Mouse (Mus musculus) heart, embryonic 15.5 days (tissue): Measurements from ENCODE around the gene Slc1a3. TPM values are rescaled to one million over a fixed set of nuclear protein-coding genes. Genes with fewer than 3 reads are reported as not detected.

Experiments used
- ATAC-seq: fragments of 200-750 bp; cut with Nextera tagmentation; replicated peaks from 2 replicates; pipeline ENCODE4 v1.8.0; 2017; ENCODE audit warnings: low read depth, moderate TSS enrichment; ENCODE audit not compliant: insufficient number of reproducible peaks, insufficient read depth, low FRiP score
- H3K27ac ChIP-seq: fragments of 300-500 bp; sonication (generic); 2 replicates; pipeline ENCODE4 v1.5.1; 2015; ENCODE audit warnings: mild to moderate bottlenecking, inconsistent platforms
- H3K27me3 ChIP-seq: fragments of 300-500 bp; sonication (generic); 2 replicates; pipeline ENCODE4 v1.6.1; 2015; ENCODE audit warnings: inconsistent platforms
- H3K36me3 ChIP-seq: fragments of 300-500 bp; sonication (generic); 2 replicates; pipeline ENCODE4 v1.6.1; 2015; ENCODE audit warnings: mild to moderate bottlenecking, inconsistent platforms
- H3K4me1 ChIP-seq: fragments of 300-500 bp; sonication (generic); replicated peaks from 2 replicates; pipeline ENCODE4 v1.6.1; 2015; ENCODE audit warnings: inconsistent platforms
- H3K4me2 ChIP-seq: fragments of 300-500 bp; sonication (generic); 2 replicates; pipeline ENCODE4 v1.6.1; 2015; ENCODE audit warnings: inconsistent platforms, mild to moderate bottlenecking, moderate library complexity
- H3K4me3 ChIP-seq: fragments of 300-500 bp; sonication (generic); 2 replicates; pipeline ENCODE4 v1.5.1; 2015; ENCODE audit warnings: mild to moderate bottlenecking, inconsistent platforms
- H3K9ac ChIP-seq: fragments of 300-500 bp; sonication (generic); 2 replicates; pipeline ENCODE4 v1.6.1; 2015; ENCODE audit warnings: mild to moderate bottlenecking, inconsistent platforms
- H3K9me3 ChIP-seq: fragments of 300-500 bp; sonication (generic); replicated peaks from 2 replicates; pipeline ENCODE4 v1.6.1; 2016; ENCODE audit warnings: inconsistent platforms
- WGBS: fragments of 180-500 bp; shearing (Covaris S2); methylation state at CpG from one replicate; pipeline ENCODE4 v1.1.7; 2015; ENCODE audit warnings: mixed read lengths; 5-methylcytosine and 5-hydroxymethylcytosine counted together
- polyA plus RNA-seq: library from polyadenylated mRNA; unstranded; fragments of >200 nt; fragmentation: Nextera tagmentation; extraction: Ambion mirVana; gene quantifications from 2 replicates; pipeline ENCODE4 v1.2.1, GENCODE M21; 2015

Slc1a3 gene
- polyA plus RNA-seq, 1 experiment from 2014 or later: 9.8 TPM

GRCm38 (mm10) chr15:8632361-8632760 is 78.2 kb downstream of the Slc1a3 start:
- ATAC-seq: no peak
- no peak overlapping the region for H3K4me3 ChIP-seq
- no peaks in the 10 kb centered on the region for H3K9me3 ChIP-seq
- no peak overlapping the region for H3K9ac ChIP-seq
- no peak overlapping the region for H3K27ac ChIP-seq
- H3K27me3 ChIP-seq: 0 out of 2 replicates have a peak, but pooled peaks cover 6% of the 10 kb centered on the region
- H3K4me1 ChIP-seq: peaks cover 19% of the 10 kb centered on the region
- no peaks in the 10 kb centered on the region for H3K36me3 ChIP-seq
- WGBS: 36% methylated on average over 10 of the region's 10 CpGs
- H3K4me2 ChIP-seq: no peak overlapping the region

- peak overlapping the region; percentile 51 for H3K4me3 ChIP-seq
- 0 out of 2 replicates have a peak, but pooled peaks cover 10% of the 10 kb centered on the region for H3K27me3 ChIP-seq
- peak overlapping the region; percentile 50 for H3K9ac ChIP-seq
- H3K4me2 ChIP-seq: peak overlapping the region; percentile 94
- peak; percentile 77 for ATAC-seq
- H3K9me3 ChIP-seq: no peaks in the 10 kb centered on the region
- WGBS: 1% methylated on average over 13 of the region's 13 CpGs
- peaks cover 21% of the 10 kb centered on the region for H3K4me1 ChIP-seq
- H3K36me3 ChIP-seq: no peaks in the 10 kb centered on the region
- peak overlapping the region; percentile 16; the same call in 1 of the 2 replicates for H3K27ac ChIP-seq
These were observed 81.2 kb downstream of the Slc1a3 start for GRCm38 (mm10) chr15:8629317-8629831.

- no peak overlapping the region for H3K9ac ChIP-seq
- H3K4me2 ChIP-seq: peak overlapping the region; percentile 94
- H3K27me3 ChIP-seq: 0 out of 2 replicates have a peak, but pooled peaks cover 10% of the 10 kb centered on the region
- no peaks in the 10 kb centered on the region for H3K36me3 ChIP-seq
- no peak overlapping the region for H3K4me3 ChIP-seq
- H3K4me1 ChIP-seq: peaks cover 21% of the 10 kb centered on the region
- H3K27ac ChIP-seq: no peak overlapping the region
- 70% methylated on average over 8 of the region's 8 CpGs for WGBS
- no peaks in the 10 kb centered on the region for H3K9me3 ChIP-seq
- ATAC-seq: no peak
These were observed 82.4 kb downstream of the Slc1a3 start for GRCm38 (mm10) chr15:8628150-8628549.

GRCm38 (mm10) chr15:8627097-8627537 is 83.4 kb downstream of the Slc1a3 start:
- no peak for ATAC-seq
- Histone ChIP-seq H3K36me3 (no peaks in the 10 kb centered on the region), H3K9me3 (no peaks in the 10 kb centered on the region), H3K4me3 (peak overlapping the region; percentile 54), H3K27me3 (0 out of 2 replicates have a peak, but pooled peaks cover 10% of the 10 kb centered on the region), H3K4me1 (peaks cover 16% of the 10 kb centered on the region), H3K9ac (peak overlapping the region; percentile 44), H3K27ac (no peak overlapping the region), H3K4me2 (peak overlapping the region; percentile 94)
- 3% methylated on average over 15 of the region's 15 CpGs for WGBS

- no peaks in the 10 kb centered on the region for H3K36me3 ChIP-seq
- H3K27ac ChIP-seq: no peak overlapping the region
- 0 out of 2 replicates have a peak, but pooled peaks have one; percentile 32 for ATAC-seq
- no peaks in the 10 kb centered on the region for H3K9me3 ChIP-seq
- H3K9ac ChIP-seq: no peak overlapping the region
- WGBS: 32% methylated on average over 7 of the region's 7 CpGs
- H3K4me1 ChIP-seq: peaks cover 16% of the 10 kb centered on the region
- peak overlapping the region; percentile 32 for H3K4me2 ChIP-seq
- 0 out of 2 replicates have a peak, but pooled peaks cover 10% of the 10 kb centered on the region for H3K27me3 ChIP-seq
- H3K4me3 ChIP-seq: no peak overlapping the region
These were observed 85.2 kb downstream of the Slc1a3 start for GRCm38 (mm10) chr15:8625370-8625769.

GRCm38 (mm10) chr15:8623879-8624278 is 86.7 kb downstream of the Slc1a3 start:
- Histone ChIP-seq H3K27me3 (0 out of 2 replicates have a peak, but pooled peaks cover 10% of the 10 kb centered on the region), H3K4me3 (no peak overlapping the region), H3K27ac (no peak overlapping the region), H3K36me3 (no peaks in the 10 kb centered on the region), H3K9ac (no peak overlapping the region), H3K4me2 (no peak overlapping the region), H3K4me1 (peaks cover 15% of the 10 kb centered on the region), H3K9me3 (no peaks in the 10 kb centered on the region)
- ATAC-seq: no peak

- H3K9me3 ChIP-seq: no peaks in the 10 kb centered on the region
- no peak overlapping the region for H3K27ac ChIP-seq
- no peak overlapping the region for H3K9ac ChIP-seq
- no peaks in the 10 kb centered on the region for H3K27me3 ChIP-seq
- no peak overlapping the region for H3K4me3 ChIP-seq
- 48% methylated on average over 18 of the region's 18 CpGs for WGBS
- H3K4me1 ChIP-seq: peaks cover 27% of the 10 kb centered on the region
- no peaks in the 10 kb centered on the region for H3K36me3 ChIP-seq
- peak overlapping the region; percentile 48 for H3K4me2 ChIP-seq
- ATAC-seq: no peak
These were observed 91.0 kb downstream of the Slc1a3 start for GRCm38 (mm10) chr15:8619479-8620026.

GRCm38 (mm10) chr15:8616290-8616689 is 94.3 kb downstream of the Slc1a3 start:
- 82% methylated on average over 12 of the region's 12 CpGs for WGBS

GRCm38 (mm10) chr15:8615511-8616224 is 94.9 kb downstream of the Slc1a3 start:
- peak overlapping the region; percentile 64 for H3K27ac ChIP-seq

More at GRCm38 (mm10) chr15:8616290-8616689, 94.3 kb downstream of the Slc1a3 start:
- Histone ChIP-seq H3K36me3 (no peaks in the 10 kb centered on the region), H3K27ac (no peak overlapping the region), H3K4me2 (no peak overlapping the region), H3K4me1 (peaks cover 27% of the 10 kb centered on the region), H3K4me3 (no peak overlapping the region), H3K9me3 (no peaks in the 10 kb centered on the region), H3K9ac (no peak overlapping the region), H3K27me3 (no peaks in the 10 kb centered on the region)
- no peak for ATAC-seq

GRCm38 (mm10) chr15:8614701-8615100 is 95.9 kb downstream of the Slc1a3 start:
- Histone ChIP-seq H3K4me1 (peaks cover 23% of the 10 kb centered on the region), H3K9ac (no peak overlapping the region), H3K36me3 (no peaks in the 10 kb centered on the region), H3K27me3 (no peaks in the 10 kb centered on the region), H3K4me2 (no peak overlapping the region), H3K9me3 (no peaks in the 10 kb centered on the region), H3K27ac (no peak overlapping the region), H3K4me3 (no peak overlapping the region)
- ATAC-seq: no peak
- 79% methylated on average over 5 of the region's 5 CpGs for WGBS

More at GRCm38 (mm10) chr15:8615511-8616224, 94.9 kb downstream of the Slc1a3 start:
- Histone ChIP-seq H3K4me1 (peaks cover 27% of the 10 kb centered on the region), H3K4me3 (no peak overlapping the region), H3K9ac (no peak overlapping the region), H3K4me2 (peak overlapping the region; percentile 7; the same call in 1 of the 2 replicates), H3K36me3 (no peaks in the 10 kb centered on the region), H3K27me3 (no peaks in the 10 kb centered on the region), H3K9me3 (no peaks in the 10 kb centered on the region)
- whole genome bisulfite sequencing: 67% methylated on average over 11 of the region's 11 CpGs
- peak; percentile 72; the same call in 1 of the 2 replicates for ATAC-seq

GRCm38 (mm10) chr15:8605538-8606188 is 104.9 kb downstream of the Slc1a3 start:
- 56% methylated on average over 6 of the region's 6 CpGs for WGBS
- H3K27ac ChIP-seq: no peak overlapping the region
- no peaks in the 10 kb centered on the region for H3K4me1 ChIP-seq
- H3K27me3 ChIP-seq: no peaks in the 10 kb centered on the region
- no peak for ATAC-seq
- H3K4me3 ChIP-seq: no peak overlapping the region
- no peak overlapping the region for H3K9ac ChIP-seq
- no peaks in the 10 kb centered on the region for H3K36me3 ChIP-seq
- no peaks in the 10 kb centered on the region for H3K9me3 ChIP-seq
- no peak overlapping the region for H3K4me2 ChIP-seq
